Mouse (Mus musculus) megakaryocyte-erythroid progenitor cell, adult 5-6 weeks (primary cell): ENCODE measurements around the gene Borcs5. TPM values are rescaled to one million over a fixed set of nuclear protein-coding genes. Genes with fewer than 3 reads are reported as not detected.
"Not testable (repeated sequence)": the region's sequence is repeated elsewhere in the genome, so short reads cannot be mapped to it uniquely, and the experiment has no call there.

Experiments used
- ATAC-seq: replicated peaks from 2 replicates; pipeline ENCODE4 v1.8.0; 2016; ENCODE audit warnings: mild to moderate bottlenecking, inconsistent platforms; ENCODE audit not compliant: severe bottlenecking, poor library complexity, low FRiP score, low TSS enrichment
- total RNA-seq, 2 experiments: library from RNA; stranded (forward) in 1 of 2; stranded (reverse) in 1 of 2; fragments of 200-1000, 215-1000 nt in 1 of 2; fragments of >200 nt in 1 of 2; fragmentation: Nextera tagmentation in 1 of 2; gene quantifications; 2 replicates each; pipeline ENCODE4 v1.2.3; 2014 to 2017

Borcs5 gene
- total RNA-seq, 2 experiments from 2014 or later, result 9.0 to 15.4 TPM

DNA sequence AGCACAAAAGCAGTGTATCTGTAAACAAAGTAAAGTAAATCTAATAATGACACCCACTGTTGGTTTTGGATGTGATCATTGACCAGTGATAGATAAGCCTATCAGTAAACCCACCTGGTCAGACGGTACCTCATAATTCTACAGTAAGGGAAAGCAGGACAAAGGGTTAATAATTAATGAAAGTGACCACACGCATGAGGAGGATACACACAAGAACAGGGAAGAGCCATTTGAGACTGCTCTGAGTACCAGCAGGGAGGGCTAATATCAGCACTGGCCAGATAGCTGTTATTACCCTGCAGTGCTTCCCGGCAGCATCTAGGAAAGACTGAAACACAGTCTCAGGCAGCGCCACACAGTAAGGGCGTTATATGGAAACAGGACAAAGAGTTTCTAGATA, 25.3 kb downstream of the Borcs5 start:
- peak; percentile 58 for ATAC-seq

- no peak for ATAC-seq
These were observed 26.5 kb downstream of the Borcs5 start for GRCm38 (mm10) chr6:134665817-134666216.

GRCm38 (mm10) chr6:134668519-134668918, 29.2 kb downstream of the Borcs5 start:
- ATAC-seq, result peak; percentile 74

DNA sequence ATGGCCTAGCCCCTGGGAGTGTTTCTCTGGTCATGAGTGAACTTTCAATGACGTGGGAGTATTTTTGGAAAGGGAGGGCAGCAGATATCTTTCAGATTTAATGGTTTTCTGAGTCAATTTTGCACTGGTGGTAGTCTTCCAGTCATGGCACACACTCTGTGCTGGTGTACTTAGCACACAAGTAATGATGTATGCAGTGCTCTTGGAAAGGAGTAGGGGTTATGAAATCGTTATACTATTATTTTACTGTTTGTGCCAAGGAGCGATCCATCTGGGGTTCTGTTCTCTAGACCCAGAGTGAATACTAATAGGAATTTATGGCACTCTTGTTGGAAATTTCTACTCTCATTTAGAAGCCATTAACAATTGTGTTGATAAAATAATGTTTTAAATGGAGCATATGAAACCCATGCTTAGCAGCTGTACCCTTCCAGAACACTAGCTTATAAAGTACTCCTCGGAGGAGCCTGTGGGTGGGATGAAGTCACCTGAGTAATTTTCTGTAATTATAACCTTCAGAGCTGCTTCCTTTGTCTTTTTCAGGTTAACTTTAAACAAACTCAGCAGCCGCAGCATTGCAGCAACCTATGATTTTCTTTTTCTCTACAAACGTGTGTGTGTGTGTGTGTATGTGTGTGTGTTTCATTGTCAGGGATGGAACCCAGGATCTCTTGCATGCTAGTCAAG, 30.0 kb downstream of the Borcs5 start:
- ATAC-seq, result no peak

DNA sequence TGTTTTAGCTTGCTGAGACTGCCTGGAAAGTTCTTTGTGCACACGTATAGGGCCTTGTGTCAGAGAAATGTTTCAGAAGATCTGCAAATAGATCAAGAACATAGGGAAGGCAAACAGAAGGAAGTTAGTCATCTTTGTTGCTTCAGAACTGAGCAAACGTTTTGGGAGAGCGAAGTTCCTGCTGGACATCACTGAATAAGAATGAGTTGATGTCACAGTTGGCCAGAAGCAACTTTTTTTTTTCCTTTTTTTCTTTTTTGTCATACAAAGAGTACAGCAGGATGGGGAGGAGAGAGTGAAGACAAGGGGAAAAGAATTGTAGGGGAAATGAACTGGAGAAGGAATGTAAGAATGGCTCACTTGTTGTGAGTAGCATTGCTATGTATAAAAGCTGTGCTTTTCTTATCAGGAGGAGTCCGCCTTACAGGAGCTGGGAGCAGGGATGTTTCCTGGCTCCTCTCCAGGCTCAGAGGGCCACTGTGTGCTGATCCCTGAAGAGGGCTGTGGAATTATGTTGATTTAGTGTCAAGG, 31.6 kb downstream of the Borcs5 start:
- ATAC-seq, result peak; percentile 50

DNA sequence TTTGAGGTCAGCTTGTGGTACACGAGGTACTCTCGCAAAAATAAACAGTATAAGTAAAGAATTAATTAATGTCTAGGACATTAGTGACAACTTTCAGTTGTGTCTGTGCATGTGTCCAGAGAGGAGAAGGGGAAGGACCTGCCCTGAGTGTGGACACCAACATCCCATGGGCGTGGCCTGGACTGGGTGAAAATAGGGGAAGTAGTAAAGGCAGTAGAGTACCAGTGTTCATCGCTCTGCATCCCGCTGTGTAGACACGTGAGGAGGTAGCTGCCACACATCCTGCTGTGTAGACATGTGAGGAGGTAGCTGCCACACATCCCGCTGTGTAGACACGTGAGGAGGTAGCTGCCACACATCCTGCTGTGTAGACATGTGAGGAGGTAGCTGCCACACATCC, 34.4 kb downstream of the Borcs5 start:
- not testable (repeated sequence) for ATAC-seq

DNA sequence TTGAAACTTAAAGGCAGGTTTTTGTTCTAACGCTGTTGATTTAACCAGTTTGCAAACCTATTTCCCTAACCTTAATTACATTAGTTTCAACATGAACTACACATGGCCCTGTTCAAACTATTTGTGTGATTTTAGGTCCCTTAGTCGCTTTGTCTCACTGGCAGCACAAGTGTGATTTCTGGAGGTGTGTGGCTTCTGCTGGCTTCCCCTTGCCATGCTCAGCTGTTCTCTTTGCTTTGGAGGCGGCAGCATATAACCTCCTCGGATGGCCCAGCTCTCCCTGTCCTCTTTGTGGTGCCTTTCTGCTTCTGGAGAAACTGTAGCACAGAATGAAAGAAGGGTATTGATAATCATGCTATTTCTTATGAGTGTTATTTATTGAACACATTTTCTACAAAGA, 38.2 kb downstream of the Borcs5 start:
- ATAC-seq, result no peak

- peak; percentile 98 for ATAC-seq
These were observed 38.7 kb downstream of the Borcs5 start for GRCm38 (mm10) chr6:134678037-134678436.

- ATAC-seq, result not testable (repeated sequence)
These were observed 40.0 kb downstream of the Borcs5 start for GRCm38 (mm10) chr6:134679330-134679729.

- ATAC-seq, result no peak
These were observed 45.1 kb downstream of the Borcs5 start for GRCm38 (mm10) chr6:134684354-134684915.

DNA sequence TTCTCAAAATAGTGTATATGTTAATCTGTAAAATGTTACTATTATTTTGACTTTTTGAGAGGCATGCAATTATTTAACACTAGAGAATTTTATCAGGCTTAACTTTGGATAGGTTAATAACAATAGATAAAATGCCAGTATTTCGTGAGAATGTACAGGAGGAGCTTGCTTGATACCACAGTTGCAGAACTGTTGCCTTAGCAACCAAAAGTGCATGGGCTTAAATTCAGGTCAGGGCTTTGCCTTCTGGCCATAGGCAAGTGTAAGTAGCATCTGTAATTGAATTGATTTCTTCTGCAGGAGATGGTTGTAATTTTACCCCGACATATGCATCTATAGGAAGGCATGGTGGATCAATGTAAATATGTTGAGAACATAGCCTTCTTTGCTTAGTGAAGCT, 45.7 kb downstream of the Borcs5 start:
- peak; percentile 60; the same call in 1 of the 2 replicates for ATAC-seq

- no peak for ATAC-seq
These were observed 46.2 kb downstream of the Borcs5 start for GRCm38 (mm10) chr6:134685515-134685914.

- no peak for ATAC-seq
These were observed 55.2 kb downstream of the Borcs5 start for GRCm38 (mm10) chr6:134694498-134694897.

DNA sequence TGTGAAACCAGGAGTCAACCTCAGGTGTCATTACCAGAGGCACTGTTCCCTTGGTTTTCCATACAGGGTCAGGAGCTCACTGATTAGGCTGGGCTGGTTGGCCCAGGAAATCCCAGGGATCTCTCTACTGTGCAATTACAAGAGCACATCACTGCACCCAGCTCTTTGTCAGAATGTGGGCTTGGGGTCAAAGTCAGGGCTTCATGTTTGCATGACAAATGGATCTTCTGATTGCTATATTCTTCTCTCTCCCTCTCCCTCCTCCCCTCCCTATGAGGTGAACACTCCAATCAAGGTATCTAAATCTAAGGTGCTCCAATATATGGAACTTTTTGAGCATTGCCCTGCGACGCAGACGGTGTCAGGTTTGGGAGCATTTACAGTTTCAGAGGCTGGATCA, 55.7 kb downstream of the Borcs5 start:
- no peak for ATAC-seq

GRCm38 (mm10) chr6:134695625-134696024, 56.3 kb downstream of the Borcs5 start:
- ATAC-seq, result no peak

DNA sequence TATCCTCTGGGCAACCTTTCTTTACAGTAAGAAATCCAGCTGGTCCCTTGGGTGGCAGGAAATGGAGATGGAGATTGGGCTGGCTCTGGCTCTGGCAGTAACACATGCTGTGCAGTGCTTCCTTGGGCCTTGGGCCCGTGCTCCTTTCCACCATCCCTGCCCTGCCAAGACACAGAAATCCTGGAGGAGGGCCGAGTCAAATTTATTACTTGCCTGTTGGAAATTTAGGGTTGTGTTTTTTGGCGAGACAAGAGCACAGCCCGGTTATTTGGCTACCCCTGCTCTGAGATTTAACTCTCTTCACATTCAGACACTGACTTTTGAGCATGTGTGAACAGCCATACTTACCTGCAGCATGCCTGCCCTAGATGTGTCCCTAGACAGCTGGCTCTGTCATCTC, 56.8 kb downstream of the Borcs5 start:
- ATAC-seq, result no peak

GRCm38 (mm10) chr6:134696554-134696953, 57.2 kb downstream of the Borcs5 start:
- no peak for ATAC-seq

DNA sequence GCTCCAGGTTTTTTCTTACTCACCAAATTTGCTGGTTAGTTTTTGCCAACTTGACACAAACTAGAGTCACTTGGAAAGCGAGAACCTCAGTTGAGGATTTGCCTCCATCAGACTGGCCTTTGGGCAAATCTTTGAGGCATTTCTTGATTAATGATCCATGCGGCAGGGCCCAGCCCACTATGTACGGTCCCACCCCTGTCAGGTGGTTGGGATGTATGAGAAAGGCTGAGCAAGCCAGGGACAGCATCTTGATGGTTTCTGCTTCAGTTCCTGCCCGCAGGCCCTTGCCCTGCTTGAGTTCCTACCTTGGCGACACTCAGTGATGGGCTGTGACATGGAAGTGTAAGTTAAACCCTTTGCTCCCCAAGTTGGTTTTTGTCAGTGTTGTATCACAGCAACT, 58.9 kb downstream of the Borcs5 start:
- no peak for ATAC-seq

DNA sequence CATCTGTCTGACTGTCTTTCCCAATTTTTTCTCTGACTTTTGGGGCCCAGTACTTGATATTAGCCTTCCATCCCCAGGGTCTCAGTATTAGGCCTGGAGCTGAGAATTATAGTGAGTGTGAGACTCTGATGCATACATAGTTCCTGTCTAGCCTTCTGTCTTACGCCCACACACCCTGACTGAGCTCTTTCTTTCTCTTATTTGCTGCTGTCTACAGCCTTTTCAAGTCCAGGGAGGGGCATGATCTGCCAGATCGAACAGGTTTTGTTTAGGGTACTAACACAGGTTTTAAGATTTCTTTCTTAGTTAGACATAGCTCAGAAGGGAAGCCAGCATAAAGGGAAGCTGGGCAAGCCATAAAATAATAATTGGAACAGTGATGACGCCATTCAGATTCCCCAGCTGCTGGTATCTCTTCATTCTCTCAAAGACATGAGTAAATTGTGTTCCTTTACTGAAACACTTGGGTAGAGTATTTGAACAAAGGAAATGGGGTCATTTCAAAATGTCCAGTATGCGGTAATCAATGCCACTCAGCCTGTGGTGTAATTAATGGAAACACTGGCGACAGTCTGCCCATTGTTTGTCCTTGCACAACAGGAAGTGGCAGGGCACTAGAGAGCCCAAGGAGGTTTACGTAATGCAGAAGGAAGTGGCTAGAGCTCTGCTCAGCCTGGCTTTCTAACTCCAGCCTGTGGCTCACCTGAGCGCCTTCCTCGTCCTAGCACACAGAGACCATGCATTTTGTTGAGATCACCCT, 61.3 kb downstream of the Borcs5 start:
- ATAC-seq, result no peak

DNA sequence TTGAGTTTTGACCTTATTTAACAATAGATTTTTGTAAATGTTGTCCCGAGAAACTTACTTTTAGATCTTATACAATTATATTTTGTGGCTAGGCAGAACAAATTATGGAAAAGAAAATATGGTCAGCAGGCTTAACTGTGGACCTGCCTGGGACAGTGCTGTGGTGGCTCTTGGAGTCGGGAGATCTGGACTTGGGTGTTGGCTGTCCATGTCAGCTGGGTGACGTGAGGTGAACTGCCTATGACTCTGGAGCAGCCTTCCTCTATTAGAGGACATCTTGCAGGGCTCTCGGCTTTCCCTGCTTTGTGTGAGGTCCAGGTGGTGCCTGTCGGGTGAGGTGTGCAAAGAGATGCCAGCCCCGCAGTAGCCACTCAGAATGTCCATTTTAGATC, 61.9 kb downstream of the Borcs5 start:
- no peak for ATAC-seq
